Mouse (Mus musculus) frontal cortex, postnatal 10 days (tissue): ENCODE results near the gene Tle4.

ENCODE experiments used
- DNase-seq, 2 experiments: peaks; one replicate each; pipeline ENCODE4 v3.0.0; 2022; ENCODE audit warnings: low spot score in 2 of 2, mixed read lengths in 1 of 2

Gene Tle4

DNA sequence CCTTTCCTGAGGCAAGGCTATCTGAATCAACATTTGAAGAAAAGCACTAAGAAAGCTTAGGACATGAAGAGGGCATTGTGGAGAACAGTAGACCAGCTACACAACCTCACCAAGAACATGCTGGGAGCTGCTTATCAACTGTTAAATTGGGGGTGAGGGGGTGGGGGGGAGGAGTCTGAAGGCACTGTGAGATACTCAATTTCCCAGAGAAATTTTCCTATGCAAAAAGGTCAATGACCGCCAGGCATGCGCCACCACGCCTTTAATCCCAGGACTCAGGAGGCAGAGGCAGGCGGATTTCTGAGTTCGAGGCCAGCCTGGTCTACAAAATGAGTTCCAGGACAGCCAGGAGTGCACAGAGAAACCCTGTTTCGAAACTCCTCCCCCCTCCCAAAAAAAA is 65.0 kb downstream of the Tle4 start:
- DNase-seq = no peak

DNA sequence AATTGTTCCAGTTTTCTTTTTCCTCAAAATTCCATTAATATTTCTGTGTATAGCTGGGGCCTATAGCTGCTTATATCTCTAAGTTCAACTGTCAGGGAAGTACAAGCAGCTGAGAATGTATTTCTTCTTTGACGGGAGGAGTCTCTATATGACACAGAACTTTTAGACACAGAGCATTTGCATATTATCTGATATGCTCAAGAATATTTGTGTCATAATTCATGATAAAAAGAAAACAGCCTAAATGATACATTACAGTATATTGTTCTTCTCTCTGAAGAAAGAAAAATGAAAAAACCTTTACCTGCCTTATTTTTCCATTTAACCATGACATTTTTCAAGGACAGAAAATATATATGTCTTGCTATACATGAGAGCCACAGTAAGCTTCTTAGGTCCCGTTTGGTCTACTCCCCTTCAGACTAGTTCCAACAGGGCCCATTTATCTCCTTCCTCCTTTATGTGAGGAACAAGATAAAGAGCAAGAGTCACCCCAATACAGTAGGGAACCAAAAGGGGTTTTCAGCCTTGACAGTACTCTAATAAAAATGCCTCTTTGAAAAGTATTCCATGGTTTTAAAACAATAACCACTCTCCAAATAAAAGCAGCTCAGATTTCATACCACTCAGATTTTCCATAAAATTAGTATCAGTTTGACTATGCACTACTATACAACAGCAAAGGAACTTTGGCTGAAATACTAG is 77.6 kb downstream of the Tle4 start:
- no peak for DNase-seq

GRCm38 (mm10) chr19:14519186-14519585 is 78.7 kb downstream of the Tle4 start:
- no peak for DNase-seq

DNA sequence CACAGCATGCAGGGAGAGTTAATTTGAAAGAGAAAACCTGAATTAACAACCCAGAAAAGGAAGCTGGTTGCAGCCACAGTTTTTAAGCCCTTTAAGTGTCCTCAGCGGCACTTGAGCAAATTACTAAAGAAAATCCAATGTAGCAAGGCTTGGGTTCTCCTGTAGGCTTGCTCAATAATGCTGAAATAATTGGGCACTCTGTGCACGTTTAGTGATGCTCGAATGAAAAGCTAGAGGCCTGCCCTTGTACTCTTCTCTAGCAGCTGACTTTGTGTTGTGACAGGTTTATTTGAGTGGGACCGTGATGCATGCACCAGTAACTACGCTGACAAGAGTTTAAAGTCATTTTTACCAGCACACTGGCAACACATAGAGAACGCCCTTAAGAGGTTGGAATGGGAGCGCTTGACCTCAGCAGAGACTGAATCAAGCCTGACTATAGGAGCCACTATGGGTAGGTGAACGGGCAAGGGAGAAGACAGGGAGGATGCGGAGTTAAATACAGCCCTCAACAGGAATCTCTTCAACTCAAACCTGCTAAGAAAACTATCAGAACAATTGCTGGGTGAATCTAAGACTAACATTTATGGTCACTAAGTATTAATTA is 79.3 kb downstream of the Tle4 start:
- no peak for DNase-seq

- no peak for DNase-seq
These were observed 81.4 kb downstream of the Tle4 start for GRCm38 (mm10) chr19:14516420-14516819.

- DNase-seq = no peak
These were observed 89.0 kb downstream of the Tle4 start for GRCm38 (mm10) chr19:14508819-14509218.

DNA sequence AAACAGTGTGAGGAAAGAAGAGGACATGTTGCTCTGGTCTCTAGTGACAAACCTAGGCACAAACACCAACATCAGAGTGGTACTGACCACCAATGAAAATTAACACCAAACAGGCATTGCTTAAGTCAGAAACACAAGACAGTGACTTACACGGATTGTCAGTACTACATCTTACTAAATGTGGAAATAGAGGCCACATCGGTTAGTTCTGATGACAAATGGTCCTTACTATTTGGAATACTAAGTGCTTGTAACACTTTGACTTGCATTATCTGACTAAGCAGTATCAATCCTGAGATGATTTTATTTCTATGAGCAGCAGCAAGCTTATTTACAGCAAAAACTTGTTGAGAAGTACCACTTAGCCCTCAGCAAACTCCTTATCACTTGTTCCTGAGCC is 89.9 kb downstream of the Tle4 start:
- no peak for DNase-seq

DNA sequence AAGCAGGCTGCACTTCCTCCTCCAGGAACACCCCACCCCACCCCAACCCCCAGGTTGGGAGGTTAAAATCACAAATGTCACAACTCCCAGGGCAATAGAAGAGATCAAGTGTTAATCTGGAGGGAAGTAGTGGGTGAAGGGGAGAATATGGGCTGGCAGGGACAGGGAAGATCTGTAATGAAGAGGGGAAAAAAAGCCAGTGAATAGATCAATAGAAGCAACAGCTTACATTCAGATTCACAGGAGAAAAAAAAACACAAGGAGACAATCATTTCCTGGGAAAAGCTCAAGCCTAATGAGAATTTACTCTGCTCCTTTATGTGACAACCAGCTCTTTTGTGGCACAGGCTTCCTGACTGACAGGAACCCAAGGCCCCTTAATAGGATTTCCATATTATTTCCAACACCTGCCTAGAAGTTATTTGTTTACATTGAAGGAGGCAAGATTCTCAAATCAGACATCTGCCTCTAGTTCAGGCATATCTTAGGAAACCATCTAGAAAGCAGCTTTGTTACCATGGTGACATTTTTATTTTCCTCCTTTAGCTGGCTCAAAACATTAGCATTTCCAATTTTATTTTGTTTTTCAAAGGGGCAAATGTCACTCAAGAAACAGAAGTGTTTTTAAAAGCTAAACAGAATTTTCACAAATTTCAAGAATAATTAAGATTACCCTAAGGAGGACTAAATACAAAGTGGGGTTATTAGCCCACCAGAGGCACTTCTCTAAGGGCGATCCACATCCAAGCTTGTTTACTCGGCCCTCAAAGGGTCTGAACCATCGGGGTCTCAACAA is 90.8 kb downstream of the Tle4 start:
- DNase-seq = no peak

- DNase-seq = no peak
These were observed 91.8 kb downstream of the Tle4 start for GRCm38 (mm10) chr19:14505885-14506548.

- no peak for DNase-seq
These were observed 92.5 kb downstream of the Tle4 start for GRCm38 (mm10) chr19:14505401-14505800.

GRCm38 (mm10) chr19:14503862-14504261 is 94.0 kb downstream of the Tle4 start:
- DNase-seq = no peak

- DNase-seq = no peak
These were observed 95.6 kb downstream of the Tle4 start for GRCm38 (mm10) chr19:14502234-14502633.

DNA sequence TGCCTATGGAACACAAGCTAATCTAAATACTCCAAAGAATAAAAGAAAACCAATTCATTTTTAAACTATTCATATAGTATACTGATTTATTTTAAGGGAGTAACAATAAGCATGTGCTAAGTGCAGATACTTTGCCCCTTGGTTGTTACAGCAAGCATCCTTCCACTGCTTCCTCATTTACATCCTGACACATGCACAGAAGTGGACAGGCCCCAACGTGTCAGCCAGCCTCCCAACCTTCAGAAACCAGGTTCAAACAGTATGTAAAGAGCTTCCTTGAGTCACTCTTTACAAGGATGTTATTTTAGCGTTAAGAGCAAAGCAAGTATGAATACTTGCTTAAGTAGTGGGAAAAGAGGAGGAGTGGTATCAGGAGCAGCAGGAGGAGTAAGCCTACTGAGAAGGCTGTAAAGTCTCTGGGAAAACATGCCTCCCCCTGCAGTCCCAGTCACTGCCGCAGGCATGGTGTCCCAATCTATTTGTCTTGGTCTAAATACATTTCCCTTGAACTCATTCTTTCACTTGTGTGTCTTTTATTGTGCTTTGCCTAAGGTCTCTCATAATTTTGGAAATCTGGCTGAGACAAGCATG is 97.9 kb downstream of the Tle4 start:
- no peak for DNase-seq

GRCm38 (mm10) chr19:14493047-14493446 is 104.8 kb downstream of the Tle4 start:
- no peak for DNase-seq

DNA sequence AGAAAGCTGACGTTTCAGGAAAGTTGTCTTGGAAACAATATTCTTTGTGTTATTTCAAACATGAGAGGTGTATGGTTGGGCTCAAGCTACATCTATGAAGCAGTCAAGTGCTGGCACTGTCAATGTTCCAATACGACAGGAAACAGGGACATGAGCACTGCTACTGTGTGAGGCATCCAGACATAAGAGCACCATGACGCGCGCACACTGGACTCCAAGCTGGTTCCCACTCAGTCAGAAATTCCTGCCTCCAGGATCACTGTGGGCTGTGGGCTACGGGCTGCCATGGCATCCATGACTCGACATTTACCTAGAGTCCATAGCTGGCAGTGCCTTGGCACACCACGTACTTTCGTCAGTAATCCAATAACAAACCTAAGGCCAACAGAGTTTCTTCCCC is 110.7 kb downstream of the Tle4 start:
- no peak for DNase-seq

DNA sequence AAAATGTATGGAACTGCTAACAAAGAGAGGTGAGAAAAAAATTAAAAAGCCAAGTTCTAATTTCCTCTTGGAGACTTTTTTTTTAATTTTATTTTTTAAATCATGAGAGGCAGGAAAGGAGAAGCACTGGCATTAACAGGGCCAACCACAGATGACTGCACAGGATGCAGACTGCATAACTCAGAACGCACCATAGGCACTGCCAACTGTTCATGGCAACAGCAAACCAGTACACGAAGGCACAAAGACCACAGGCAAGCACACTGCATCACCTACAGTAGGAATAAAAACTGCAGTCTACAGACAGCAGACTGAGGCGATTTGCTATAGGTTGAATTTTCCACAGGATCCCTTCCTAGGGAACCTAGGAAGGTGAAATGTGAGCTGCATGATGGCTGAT is 112.7 kb downstream of the Tle4 start:
- DNase-seq = no peak

DNA sequence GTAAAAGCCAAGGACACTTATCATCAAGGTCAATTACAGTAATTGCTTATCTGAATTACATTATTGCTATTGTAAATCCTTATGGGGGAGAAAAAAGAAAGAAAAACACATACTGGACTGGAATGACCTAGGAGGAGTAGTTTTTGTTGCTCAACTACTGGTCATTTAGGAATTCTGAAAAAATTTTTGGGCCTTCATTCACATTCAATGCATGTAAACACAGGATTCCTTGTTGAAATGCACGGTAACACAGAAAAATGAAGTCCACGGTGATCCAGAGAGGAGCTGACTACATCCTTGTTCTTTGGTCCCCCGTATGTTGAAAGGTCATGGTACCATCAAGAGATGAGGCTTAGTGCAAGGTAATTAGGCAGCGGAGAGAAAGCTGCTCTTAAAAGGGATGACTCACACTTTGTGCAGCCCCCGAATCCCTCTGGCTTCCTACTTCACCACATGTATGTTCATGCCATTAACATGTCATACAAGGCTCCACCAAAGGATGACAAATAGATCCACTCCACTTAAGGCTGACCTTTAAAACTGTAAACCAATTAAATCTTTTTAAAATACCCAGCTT is 115.2 kb downstream of the Tle4 start:
- DNase-seq = no peak

GRCm38 (mm10) chr19:14481796-14482561 is 115.9 kb downstream of the Tle4 start:
- DNase-seq = no peak

- DNase-seq = no peak
These were observed 118.1 kb downstream of the Tle4 start for GRCm38 (mm10) chr19:14479711-14480110.

GRCm38 (mm10) chr19:14469325-14469724 is 128.5 kb downstream of the Tle4 start:
- no peak for DNase-seq

DNA sequence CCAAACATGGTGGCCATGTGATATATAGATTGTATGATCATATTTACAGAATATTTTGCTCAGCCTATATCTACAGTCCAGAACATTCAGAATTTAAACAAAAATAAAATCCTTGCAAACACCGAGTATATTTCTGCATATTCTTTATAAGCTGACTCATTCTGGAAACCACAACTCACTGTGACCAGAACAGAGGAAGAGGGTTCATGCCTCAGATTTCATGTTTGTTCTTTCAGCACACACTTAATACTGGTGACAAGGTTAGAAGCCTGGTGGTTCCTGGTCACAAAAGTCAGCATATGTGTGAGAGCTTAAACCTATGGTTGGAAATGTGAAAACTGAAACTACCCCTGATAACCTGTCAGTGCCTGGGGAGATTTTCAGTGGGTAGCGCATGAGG is 129.1 kb downstream of the Tle4 start:
- DNase-seq = no peak
